In the genomic region with DNA sequence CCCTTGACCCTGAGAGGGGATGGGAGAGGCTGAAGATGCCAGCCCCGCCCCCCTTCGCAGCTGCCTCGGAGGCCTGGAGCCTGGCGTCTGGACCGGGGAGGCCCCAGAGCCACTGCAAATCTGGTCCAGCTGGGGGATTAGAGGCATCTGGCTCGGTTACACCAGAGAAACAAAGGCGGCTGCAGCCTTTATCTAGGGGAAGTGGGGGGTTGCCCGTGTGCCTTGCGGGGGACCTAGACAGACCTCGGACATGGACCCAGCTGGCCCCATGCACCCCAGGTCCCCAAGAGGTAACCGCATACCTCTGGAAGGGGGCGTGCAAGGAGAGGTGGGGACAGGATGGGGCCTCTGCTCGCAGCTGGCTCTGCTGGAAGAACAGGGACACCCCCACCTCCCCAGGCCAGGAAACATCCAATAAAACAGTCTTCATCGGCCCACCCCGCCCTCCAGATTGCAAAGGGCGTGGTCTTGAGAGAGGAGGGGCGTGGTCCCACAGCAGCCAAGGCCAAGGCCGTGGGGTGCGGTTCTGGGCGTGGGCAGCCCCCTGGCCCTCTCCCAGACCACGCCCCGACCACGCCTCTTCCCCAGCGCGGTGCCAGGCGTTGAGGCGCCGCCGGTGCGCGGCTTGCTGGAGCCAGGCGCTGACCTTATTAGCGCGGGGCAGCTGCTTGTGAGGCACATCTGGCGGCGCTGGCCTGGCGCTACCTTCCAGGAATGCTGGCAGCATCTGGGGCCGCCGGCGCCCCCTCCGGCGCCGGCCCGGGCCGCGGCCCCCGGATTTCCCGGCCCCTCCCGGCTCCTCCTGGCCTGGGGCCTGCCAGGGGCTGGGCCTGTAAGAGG, we compare ENCODE assay signal across 8 mouse cellular contexts. TPM values are rescaled to one million over a fixed set of nuclear protein-coding genes. Genes with fewer than 3 reads are reported as not detected.
A peak's percentile ranks its signal among the peaks of the same experiment; 100 is the strongest.
DNase-seq lines count a peak whose midpoint lies in the region; ATAC-seq lines count a peak whose summit lies in the region.

No protein-coding gene starts in this region.

- no peaks in the 10 kb centered on the region for H3K36me3 ChIP-seq in embryonic facial prominence, embryonic 15.5 days
- no peaks in the 10 kb centered on the region for H3K36me3 ChIP-seq in heart, embryonic 12.5 days
- no peaks in the 10 kb centered on the region for H3K36me3 ChIP-seq in kidney, embryonic 15.5 days

- H3K27me3 ChIP-seq in embryonic facial prominence, embryonic 15.5 days: no peaks in the 10 kb centered on the region
- no peaks in the 10 kb centered on the region for H3K27me3 ChIP-seq in heart, embryonic 12.5 days (replicated peaks)
- peaks cover 7% of the 10 kb centered on the region; the same call in 1 of the 2 replicates for H3K27me3 ChIP-seq in kidney, embryonic 15.5 days

- H3K4me2 ChIP-seq in embryonic facial prominence, embryonic 15.5 days (replicated peaks): peak overlapping the region; percentile 78
- peak overlapping the region; percentile 86 for H3K4me2 ChIP-seq in heart, embryonic 12.5 days
- H3K4me2 ChIP-seq in kidney, embryonic 15.5 days: peak overlapping the region; percentile 80

- under 1% methylated on average over 49 of the region's 49 CpGs for WGBS in embryonic facial prominence, embryonic 15.5 days
- WGBS in heart, embryonic 12.5 days: 1% methylated on average over 49 of the region's 49 CpGs
- WGBS in kidney, embryonic 15.5 days: under 1% methylated on average over 49 of the region's 49 CpGs

- peak overlapping the region; percentile 95 for H3K27ac ChIP-seq in embryonic facial prominence, embryonic 15.5 days (replicated peaks)
- peak overlapping the region; percentile 86 for H3K27ac ChIP-seq in heart, embryonic 12.5 days (ENCODE audit: poor library complexity, severe bottlenecking)
- H3K27ac ChIP-seq in kidney, embryonic 15.5 days: peak overlapping the region; percentile 96

- H3K9me3 ChIP-seq in embryonic facial prominence, embryonic 15.5 days (replicated peaks): no peaks in the 10 kb centered on the region
- H3K9me3 ChIP-seq in heart, embryonic 12.5 days (replicated peaks): no peaks in the 10 kb centered on the region
- no peaks in the 10 kb centered on the region for H3K9me3 ChIP-seq in kidney, embryonic 15.5 days (replicated peaks)

- DNase-seq in 416B (ENCODE audit: low read depth) (peak; percentile 95), ZHBTc4 (ENCODE audit: low read depth, low spot score) (peak; percentile 95)
- DNase-seq in lung, postnatal 14 days: peak; percentile 93
- peak; percentile 96 for DNase-seq in ovary, postnatal 14 days (ENCODE audit: low spot score)
- peak; percentile 90 for DNase-seq in urinary bladder, postnatal 25 days (ENCODE audit: low spot score)

- ATAC-seq in embryonic facial prominence, embryonic 15.5 days (ENCODE audit: insufficient number of reproducible peaks, low FRiP score, low TSS enrichment, low read depth): peak; percentile 89
- peak; percentile 89 for ATAC-seq in heart, embryonic 12.5 days (ENCODE audit: insufficient number of reproducible peaks, low FRiP score)
- ATAC-seq in kidney, embryonic 15.5 days (replicated peaks; ENCODE audit: low FRiP score): peak; percentile 86

- 0 out of 2 replicates have a peak overlapping the region, but pooled peaks have one; percentile 12 for H3K9ac ChIP-seq in embryonic facial prominence, embryonic 15.5 days
- peak overlapping the region; percentile 74 for H3K9ac ChIP-seq in heart, embryonic 12.5 days
- H3K9ac ChIP-seq in kidney, embryonic 15.5 days: peak overlapping the region; percentile 21

- peaks cover 88% of the 10 kb centered on the region for H3K4me1 ChIP-seq in embryonic facial prominence, embryonic 15.5 days
- peaks cover 64% of the 10 kb centered on the region for H3K4me1 ChIP-seq in heart, embryonic 12.5 days (replicated peaks)
- H3K4me1 ChIP-seq in kidney, embryonic 15.5 days: peaks cover 82% of the 10 kb centered on the region

- peak overlapping the region; percentile 43 for H3K4me3 ChIP-seq in embryonic facial prominence, embryonic 15.5 days (replicated peaks)
- peak overlapping the region; percentile 44 for H3K4me3 ChIP-seq in heart, embryonic 12.5 days
- peak overlapping the region; percentile 44 for H3K4me3 ChIP-seq in kidney, embryonic 15.5 days (replicated peaks)

RNA-seq across cellular contexts. Expression of gene Gse1, which starts 48.0 kb away (rescaled TPM):
- 11.1 and 12.0 TPM in 2 replicates for polyA plus RNA-seq in embryonic facial prominence, embryonic 15.5 days (2015; fragmentation: Nextera tagmentation; extraction: Ambion mirVana)
- 14.0 and 15.3 TPM in 2 replicates for polyA plus RNA-seq in heart, embryonic 12.5 days (2016; fragmentation: Nextera tagmentation; extraction: Ambion mirVana)
- 8.3 and 10.0 TPM in 2 replicates for polyA plus RNA-seq in kidney, embryonic 15.5 days (2015; fragmentation: Nextera tagmentation; extraction: Ambion mirVana)

Comparison
In these comparisons a context has a peak if more than half of its experiments do, and no peak if none do; other contexts are left out.
1. Peak in every context shown above with its lines: DNase-seq, ATAC-seq, H3K4me3 ChIP-seq and H3K27ac ChIP-seq.
2. H3K9ac ChIP-seq: peak in every context shown above with its lines; median percentile 74 in heart, embryonic 12.5 days; 21 in kidney, embryonic 15.5 days; 12 in embryonic facial prominence, embryonic 15.5 days.